Mouse (Mus musculus) ES-E14 (cell line): ENCODE measurements around the gene Stk11ip. TPM values are rescaled to one million over a fixed set of nuclear protein-coding genes. Genes with fewer than 3 reads are reported as not detected.

Experiments
- DNase-seq: peaks from one replicate; pipeline ENCODE4 v3.0.0-alpha.2; 2013; ENCODE audit warnings: low read depth, low spot score
- H3K27ac ChIP-seq: 2 replicates; pipeline ENCODE4 v1.5.1; 2012; ENCODE audit warnings: low read depth, mild to moderate bottlenecking, low read length, moderate library complexity, mixed read lengths; ENCODE audit not compliant: poor library complexity, insufficient read depth, severe bottlenecking
- H3K36me3 ChIP-seq: 2 replicates; pipeline ENCODE4 v1.6.1; 2012; ENCODE audit warnings: mild to moderate bottlenecking, low read length, moderate library complexity, mixed read lengths; ENCODE audit not compliant: control insufficient read depth, poor library complexity, insufficient read depth, severe bottlenecking
- H3K4me1 ChIP-seq, 2 experiments: fragments of 150-350 bp in 1 of 2; sonication (generic) in 1 of 2; 2 replicates each; pipeline ENCODE4 v1.6.1; 2012; ENCODE audit warnings: low read length in 2 of 2, mild to moderate bottlenecking in 1 of 2, mixed read lengths in 1 of 2; ENCODE audit not compliant: control insufficient read depth in 2 of 2, insufficient read depth in 2 of 2, poor library complexity in 1 of 2
- H3K4me3 ChIP-seq, 2 experiments: fragments of 150-350 bp in 1 of 2; sonication (generic) in 1 of 2; 2 replicates each; pipeline ENCODE4 v1.5.1; 2012; ENCODE audit warnings: low read length in 2 of 2, low read depth in 1 of 2, mild to moderate bottlenecking in 1 of 2, mixed read lengths in 1 of 2; ENCODE audit not compliant: insufficient read depth in 1 of 2, poor library complexity in 1 of 2, severe bottlenecking in 1 of 2
- H3K9ac ChIP-seq: 2 replicates; pipeline ENCODE4 v1.6.1; 2012; ENCODE audit warnings: low read depth, mild to moderate bottlenecking, low read length, mixed read lengths; ENCODE audit not compliant: poor library complexity, insufficient read depth, severe bottlenecking
- H3K9me3 ChIP-seq: fragments of 150-350 bp; sonication (generic); 2 replicates; pipeline ENCODE4 v1.6.1; 2012; ENCODE audit warnings: low read depth, mild to moderate bottlenecking, low read length; ENCODE audit not compliant: control insufficient read depth, insufficient read depth
- CHD2 ChIP-seq: IDR thresholded peaks from 2 replicates; pipeline ENCODE4 v1.6.1; 2014; ENCODE audit warnings: mild to moderate bottlenecking, low read depth, low read length, inconsistent platforms
- HCFC1 ChIP-seq: IDR thresholded peaks from 2 replicates; pipeline ENCODE4 v1.6.1; 2012; ENCODE audit warnings: low read length, inconsistent platforms, borderline replicate concordance; ENCODE audit not compliant: insufficient read depth
- MAFK ChIP-seq: IDR thresholded peaks from 2 replicates; pipeline ENCODE4 v1.6.1; 2014; ENCODE audit warnings: mild to moderate bottlenecking, low read depth, low read length, inconsistent platforms; ENCODE audit not compliant: insufficient read depth
- ZC3H11A ChIP-seq: IDR thresholded peaks from 2 replicates; pipeline ENCODE4 v1.6.1; 2012; ENCODE audit warnings: low read depth, mild to moderate bottlenecking, inconsistent platforms, low read length, borderline replicate concordance
- ZNF384 ChIP-seq: IDR thresholded peaks from 2 replicates; pipeline ENCODE4 v1.6.1; 2012; ENCODE audit warnings: low read depth, low read length, inconsistent platforms
- in situ Hi-C, 2 experiments: fragments of 600-800 bp; cut with MboI; formaldehyde crosslinking; loops; one replicate each; pipeline ENCODE4 v1.15.1; 2025; ENCODE audit warnings: low sequenced_read_pairs in 2 of 2, inconsistent platforms in 1 of 2; ENCODE audit not compliant: unreplicated experiment in 2 of 2
- total RNA-seq: library from RNA; depleted of rRNA; stranded (reverse); fragments of 300-350 nt; gene quantifications from 2 replicates; pipeline ENCODE4 v1.2.3, GENCODE M21; 2012; rRNA removed

Gene Stk11ip
- total RNA-seq: 26.8 and 41.8 TPM in 2 replicates

DNA sequence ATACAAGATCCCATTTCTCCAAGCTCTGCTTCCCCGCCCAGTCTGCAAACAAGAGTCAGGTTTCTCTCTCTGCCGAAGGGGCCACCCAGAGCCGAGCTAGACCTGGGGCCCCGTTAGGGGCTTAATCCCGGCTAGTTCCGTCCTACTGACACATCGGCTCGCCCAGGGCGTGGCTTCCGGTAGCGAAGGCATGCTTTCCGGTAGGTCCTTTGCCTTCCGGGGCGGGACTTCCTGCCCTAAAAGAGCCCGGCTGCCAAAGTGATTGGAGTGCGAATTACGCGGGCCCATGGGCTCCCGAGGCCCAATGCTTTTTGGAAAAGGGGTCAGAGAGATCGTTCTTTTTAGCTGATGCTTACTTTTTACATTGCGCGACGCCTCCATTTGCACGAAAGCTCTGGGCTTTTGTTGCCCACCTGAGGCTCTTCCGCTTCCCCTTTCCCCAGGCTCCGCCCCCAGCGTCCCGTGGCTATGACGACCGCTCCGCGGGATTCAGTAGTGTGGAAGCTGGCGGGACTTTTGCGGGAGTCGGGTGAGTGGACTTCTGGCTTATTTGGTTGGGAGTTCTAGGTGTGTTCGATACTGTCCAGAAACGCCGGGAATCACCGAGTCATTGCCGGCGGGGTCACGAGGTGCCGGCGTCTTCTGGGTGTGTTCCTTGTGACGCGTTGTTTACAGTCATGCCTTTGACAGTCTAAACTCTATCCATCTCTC lies at the start of gene Stk11ip:
Gene Stk11ip (plus strand): TSS at position 209 of the 711 bp plus-strand sequence.
- H3K4me3 ChIP-seq: peak within 1 kb of the TSS; percentile 94 to 96
- H3K9ac ChIP-seq: peak within 1 kb of the TSS; percentile 88
- DNase-seq: peak; percentile 91
- in situ Hi-C loops: no loop called here
- H3K4me1 ChIP-seq: peaks cover 0 to 8% of the 10 kb centered on the region in 2 experiments; a peak in 2 of 4 replicates
- no peaks in the 10 kb centered on the region for H3K9me3 ChIP-seq
- H3K36me3 ChIP-seq: no peaks in the 10 kb centered on the region
- TF ChIP-seq MAFK (no peak), HCFC1 (no peak; the same call in 1 of the 2 replicates), ZC3H11A (no peak), ZNF384 (no peak), CHD2 (no peak)
- peak within 1 kb of the TSS; percentile 89 for H3K27ac ChIP-seq

DNA sequence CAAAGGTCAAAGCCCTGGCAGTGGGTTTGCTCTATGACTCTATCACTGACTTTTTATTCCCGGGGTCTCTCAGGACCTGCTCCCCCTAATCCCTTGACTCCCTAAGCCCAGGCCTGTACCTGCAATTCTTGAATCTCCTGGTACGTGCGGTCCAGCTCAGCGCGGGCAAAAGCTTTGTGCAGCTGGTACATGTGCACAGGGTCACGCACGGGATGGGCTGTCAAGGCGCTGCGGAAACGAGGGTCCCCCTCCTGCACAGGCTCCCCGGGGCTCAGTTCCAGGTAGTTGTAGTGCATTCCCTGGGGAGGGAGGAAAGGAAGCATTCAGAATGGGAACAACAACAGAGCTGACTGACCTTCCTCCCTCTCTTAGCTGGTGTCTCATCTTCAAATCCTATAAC lies 44.9 kb upstream of the Stk11ip start:
- DNase-seq: no peak
- in situ Hi-C loops: no loop called here
- no peak overlapping the region for H3K27ac ChIP-seq
- H3K36me3 ChIP-seq: peaks cover 27% of the 10 kb centered on the region
- H3K9ac ChIP-seq: no peak overlapping the region
- H3K9me3 ChIP-seq: no peaks in the 10 kb centered on the region
- no peak overlapping the region for H3K4me3 ChIP-seq
- TF ChIP-seq MAFK: no peak
- no peak for TF ChIP-seq CHD2
- no peak for TF ChIP-seq ZNF384
- TF ChIP-seq HCFC1: no peak
- TF ChIP-seq ZC3H11A: no peak
- H3K4me1 ChIP-seq: peaks cover 4 to 8% of the 10 kb centered on the region in 2 experiments; a peak in 2 of 4 replicates

DNA sequence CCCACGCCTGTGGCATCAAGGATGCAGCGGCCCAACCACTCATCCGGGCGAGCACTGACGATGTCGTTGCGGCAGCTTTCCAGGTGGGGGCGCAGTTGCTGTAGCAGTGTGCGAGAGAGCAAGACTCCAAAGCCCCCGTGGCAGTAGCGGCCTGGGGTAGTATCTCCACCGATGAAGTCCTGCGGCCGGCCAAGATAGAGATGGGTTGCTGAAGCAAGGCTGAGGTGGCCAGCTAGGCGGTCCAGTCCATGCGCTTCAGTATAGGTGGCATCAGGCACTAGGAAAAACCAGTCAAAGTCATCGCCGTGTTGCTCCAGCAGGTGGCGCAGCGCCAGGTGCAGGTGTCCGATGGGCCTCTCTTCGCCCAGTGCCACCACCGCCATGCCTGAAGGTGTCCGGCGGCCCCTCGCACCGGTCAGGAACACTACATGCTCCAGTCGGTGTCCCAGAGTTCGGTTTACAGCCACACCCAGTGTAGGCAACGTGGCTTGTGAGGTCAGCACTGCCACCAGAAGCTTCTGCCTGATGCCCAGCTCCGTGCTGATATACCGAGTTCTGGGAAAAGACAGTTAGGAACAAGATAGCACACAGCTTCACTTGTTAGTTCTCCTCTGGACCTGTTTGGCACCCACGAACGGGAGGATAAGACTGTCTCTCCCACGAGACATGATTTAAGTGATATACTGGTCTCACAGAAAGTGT lies 43.9 kb upstream of the Stk11ip start:
- peak; percentile 66 for DNase-seq
- in situ Hi-C loops: no loop called here
- TF ChIP-seq ZC3H11A (0 out of 2 replicates have a peak, but pooled peaks have one; percentile 22), CHD2 (no peak), ZNF384 (0 out of 2 replicates have a peak, but pooled peaks have one; percentile 23), HCFC1 (0 out of 2 replicates have a peak, but pooled peaks have one; percentile 25)
- H3K36me3 ChIP-seq: peaks cover 27% of the 10 kb centered on the region
- H3K9me3 ChIP-seq: no peaks in the 10 kb centered on the region
- peak overlapping the region; percentile 18 to 25; a peak in 2 of 4 replicates for H3K4me3 ChIP-seq
- H3K9ac ChIP-seq: no peak overlapping the region; the same call in 1 of the 2 replicates
- peaks cover 4 to 8% of the 10 kb centered on the region in 2 experiments; a peak in 2 of 4 replicates for H3K4me1 ChIP-seq
- no peak overlapping the region for H3K27ac ChIP-seq

DNA sequence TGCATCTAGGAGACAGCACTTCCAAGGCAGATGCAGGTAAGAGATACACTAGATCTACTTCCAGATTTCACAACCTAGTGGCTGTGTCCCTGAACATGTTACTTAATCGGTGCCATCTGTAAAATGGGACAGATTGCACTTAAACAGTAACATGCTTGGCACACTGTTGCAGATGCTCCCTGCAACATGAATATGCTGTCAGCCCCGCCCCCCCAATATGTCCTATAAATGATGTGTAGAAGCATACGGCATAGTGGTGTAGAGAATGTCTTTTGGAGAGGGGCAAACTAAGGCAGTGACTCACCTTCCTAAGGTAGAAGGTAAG lies 43.4 kb upstream of the Stk11ip start:
- in situ Hi-C loops: no loop called here
- peaks cover 4 to 8% of the 10 kb centered on the region in 2 experiments; a peak in 2 of 4 replicates for H3K4me1 ChIP-seq
- no peak overlapping the region for H3K9ac ChIP-seq
- TF ChIP-seq ZNF384 (no peak), CHD2 (no peak), ZC3H11A (no peak), HCFC1 (no peak), MAFK (no peak)
- DNase-seq: no peak
- H3K4me3 ChIP-seq: peak overlapping the region; percentile 63 to 84; a peak in 3 of 4 replicates
- no peaks in the 10 kb centered on the region for H3K9me3 ChIP-seq
- peaks cover 27% of the 10 kb centered on the region for H3K36me3 ChIP-seq
- H3K27ac ChIP-seq: no peak overlapping the region
